Mouse (Mus musculus): ENCODE data around the gene Gsdme. TPM values are rescaled to one million over a fixed set of nuclear protein-coding genes. Genes with fewer than 3 reads are reported as not detected.

The Gsdme gene
- total RNA-seq, 4 experiments from 2014 or later, result 2.0 to 6.3 (median 3.3) TPM

GRCm38 (mm10) chr6:50175736-50176135 lies 87.9 kb downstream of the Gsdme start:
- DNase-seq, result no peak

- no peak for DNase-seq
Measured at GRCm38 (mm10) chr6:50169771-50170170, 93.9 kb downstream of the Gsdme start.

- DNase-seq, result no peak
Measured at GRCm38 (mm10) chr6:50168821-50169220, 94.8 kb downstream of the Gsdme start.

- no peak for DNase-seq
Measured at GRCm38 (mm10) chr6:50163013-50163412, 100.6 kb downstream of the Gsdme start.

- no peak for DNase-seq
Measured at GRCm38 (mm10) chr6:50159842-50160241, 103.8 kb downstream of the Gsdme start.

- DNase-seq, result no peak
Measured at GRCm38 (mm10) chr6:50149378-50149777, 114.3 kb downstream of the Gsdme start.

- DNase-seq, result no peak
Measured at GRCm38 (mm10) chr6:50146158-50146557, 117.5 kb downstream of the Gsdme start.

GRCm38 (mm10) chr6:50139526-50139925 lies 124.1 kb downstream of the Gsdme start:
- DNase-seq, result no peak

Other genes with a start within 250 kb of the Gsdme start
- 10 to 100 TPM; 20.4 to 24.7 (median 21.1) TPM for gene Mpp6, start 153.6 kb downstream of the Gsdme start, total RNA-seq (2022)
- 100 to 1,000 TPM in 2 of 4 experiments, 10 to 100 TPM in 2; 50.9 to 211 (median 116) TPM for gene Osbpl3, start 192.3 kb upstream of the Gsdme start, total RNA-seq (2022)